Mouse (Mus musculus): ENCODE data around the gene Gm6763. TPM values are rescaled to one million over a fixed set of nuclear protein-coding genes. Genes with fewer than 3 reads are reported as not detected.
"Not testable (repeated sequence)": the region's sequence is repeated elsewhere in the genome, so short reads cannot be mapped to it uniquely, and the experiment has no call there.

Gene Gm6763
- not detected in 2 replicates for polyA plus RNA-seq (2014; fragmentation: Nextera tagmentation; extraction: Ambion mirVana)

- not testable (repeated sequence) for H3K4me3 ChIP-seq (ENCODE audit: low read depth, low read length); H3K4me1 ChIP-seq (replicated peaks; ENCODE audit: control insufficient read depth, insufficient read depth, low read length); H3K27me3 ChIP-seq (ENCODE audit: control insufficient read depth, insufficient read depth, low read length); H3K27ac ChIP-seq (ENCODE audit: low read depth, low read length); ATAC-seq (replicated peaks; ENCODE audit: low FRiP score); H3K36me3 ChIP-seq (ENCODE audit: control insufficient read depth, insufficient read depth, low read length); H3K4me2 ChIP-seq (ENCODE audit: low read depth, low read length, severe bottlenecking); DNase-seq (ENCODE audit: low spot score); H3K9me3 ChIP-seq (ENCODE audit: control insufficient read depth, low read length); H3K9ac ChIP-seq (ENCODE audit: low read length)
- WGBS: no CpG with 5 or more reads among the region's 3 CpGs
These were observed at the start of gene Gm6763 for GRCm38 (mm10) chr10:104151197-104151596. Gm6763 (plus strand) TSS chr10:104151497.

GRCm38 (mm10) chr10:104110044-104110443 is 41.3 kb upstream of the Gm6763 start:
- ATAC-seq (replicated peaks; ENCODE audit: low FRiP score) (no peak), DNase-seq (ENCODE audit: low spot score) (no peak)
- Histone ChIP-seq H3K4me3 (ENCODE audit: low read depth, low read length) (no peak overlapping the region), H3K4me1 (replicated peaks; ENCODE audit: control insufficient read depth, insufficient read depth, low read length) (no peaks in the 10 kb centered on the region), H3K9ac (ENCODE audit: low read length) (no peak overlapping the region), H3K27me3 (ENCODE audit: control insufficient read depth, insufficient read depth, low read length) (no peaks in the 10 kb centered on the region), H3K36me3 (ENCODE audit: control insufficient read depth, insufficient read depth, low read length) (no peaks in the 10 kb centered on the region), H3K27ac (ENCODE audit: low read depth, low read length) (no peak overlapping the region), H3K9me3 (ENCODE audit: control insufficient read depth, low read length) (no peaks in the 10 kb centered on the region), H3K4me2 (ENCODE audit: low read depth, low read length, severe bottlenecking) (no peak overlapping the region)
- WGBS: 75% methylated on average over 3 of the region's 3 CpGs

- Histone ChIP-seq H3K27ac (ENCODE audit: low read depth, low read length) (no peak overlapping the region), H3K4me1 (replicated peaks; ENCODE audit: control insufficient read depth, insufficient read depth, low read length) (no peaks in the 10 kb centered on the region), H3K9me3 (ENCODE audit: control insufficient read depth, low read length) (no peaks in the 10 kb centered on the region), H3K36me3 (ENCODE audit: control insufficient read depth, insufficient read depth, low read length) (no peaks in the 10 kb centered on the region), H3K4me3 (ENCODE audit: low read depth, low read length) (no peak overlapping the region), H3K27me3 (ENCODE audit: control insufficient read depth, insufficient read depth, low read length) (no peaks in the 10 kb centered on the region), H3K4me2 (ENCODE audit: low read depth, low read length, severe bottlenecking) (no peak overlapping the region), H3K9ac (ENCODE audit: low read length) (no peak overlapping the region)
- WGBS: 87% methylated on average over 2 of the region's 2 CpGs
- DNase-seq (ENCODE audit: low spot score) (no peak), ATAC-seq (replicated peaks; ENCODE audit: low FRiP score) (no peak)
These were observed 33.0 kb upstream of the Gm6763 start for GRCm38 (mm10) chr10:104118312-104118711.

- not testable (repeated sequence) for H3K4me1 ChIP-seq (replicated peaks; ENCODE audit: control insufficient read depth, insufficient read depth, low read length); H3K4me2 ChIP-seq (ENCODE audit: low read depth, low read length, severe bottlenecking); H3K36me3 ChIP-seq (ENCODE audit: control insufficient read depth, insufficient read depth, low read length); H3K4me3 ChIP-seq (ENCODE audit: low read depth, low read length); H3K9me3 ChIP-seq (ENCODE audit: control insufficient read depth, low read length); H3K9ac ChIP-seq (ENCODE audit: low read length); H3K27me3 ChIP-seq (ENCODE audit: control insufficient read depth, insufficient read depth, low read length); DNase-seq (ENCODE audit: low spot score); H3K27ac ChIP-seq (ENCODE audit: low read depth, low read length); ATAC-seq (replicated peaks; ENCODE audit: low FRiP score)
- WGBS: no CpG with 5 or more reads among the region's 3 CpGs
These were observed 8.6 kb upstream of the Gm6763 start, which contains the start of gene Gm21293 for GRCm38 (mm10) chr10:104142687-104143086. Gm21293 (plus strand) TSS chr10:104142987.

DNA sequence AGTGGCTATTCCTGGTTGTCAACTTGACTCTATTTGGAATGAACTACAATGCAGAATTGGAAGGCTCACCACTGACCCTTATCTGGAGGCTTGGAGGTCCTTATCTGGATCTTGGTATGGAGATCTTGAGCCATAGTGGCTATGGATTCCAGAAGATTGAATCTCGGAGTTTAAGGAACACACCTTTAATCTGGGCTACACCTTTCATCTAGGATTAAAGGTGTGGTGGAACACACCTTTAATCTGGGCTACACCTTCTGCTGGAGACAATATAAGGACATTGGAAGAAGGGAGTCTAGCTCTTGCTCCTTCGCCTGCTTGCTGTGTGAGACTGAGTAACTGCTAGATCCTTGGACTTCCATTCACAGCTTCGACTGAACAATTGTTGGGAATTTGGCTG is 8.4 kb downstream of the Gm6763 start, which contains the start of gene Gm8764:
Gene Gm8764, plus strand, starts transcription at position 301 of the 400 bp plus-strand sequence.
- not testable (repeated sequence) for H3K9me3 ChIP-seq (ENCODE audit: control insufficient read depth, low read length); H3K4me2 ChIP-seq (ENCODE audit: low read depth, low read length, severe bottlenecking); DNase-seq (ENCODE audit: low spot score); H3K4me3 ChIP-seq (ENCODE audit: low read depth, low read length); H3K36me3 ChIP-seq (ENCODE audit: control insufficient read depth, insufficient read depth, low read length); ATAC-seq (replicated peaks; ENCODE audit: low FRiP score); H3K9ac ChIP-seq (ENCODE audit: low read length); H3K4me1 ChIP-seq (replicated peaks; ENCODE audit: control insufficient read depth, insufficient read depth, low read length); H3K27ac ChIP-seq (ENCODE audit: low read depth, low read length); H3K27me3 ChIP-seq (ENCODE audit: control insufficient read depth, insufficient read depth, low read length)
- WGBS: no CpG with 5 or more reads among the region's 3 CpGs

- H3K4me3 ChIP-seq (ENCODE audit: low read depth, low read length); H3K36me3 ChIP-seq (ENCODE audit: control insufficient read depth, insufficient read depth, low read length); H3K9me3 ChIP-seq (ENCODE audit: control insufficient read depth, low read length); ATAC-seq (replicated peaks; ENCODE audit: low FRiP score); H3K9ac ChIP-seq (ENCODE audit: low read length); H3K27ac ChIP-seq (ENCODE audit: low read depth, low read length); H3K4me1 ChIP-seq (replicated peaks; ENCODE audit: control insufficient read depth, insufficient read depth, low read length); H3K4me2 ChIP-seq (ENCODE audit: low read depth, low read length, severe bottlenecking); DNase-seq (ENCODE audit: low spot score); H3K27me3 ChIP-seq (ENCODE audit: control insufficient read depth, insufficient read depth, low read length): not testable (repeated sequence)
- WGBS: no CpG with 5 or more reads among the region's 3 CpGs
These were observed 16.9 kb downstream of the Gm6763 start, which contains the start of gene Gm21304 for GRCm38 (mm10) chr10:104168215-104168614. Gm21304 (plus strand) TSS chr10:104168515.

- ATAC-seq (replicated peaks; ENCODE audit: low FRiP score); H3K9ac ChIP-seq (ENCODE audit: low read length); H3K4me1 ChIP-seq (replicated peaks; ENCODE audit: control insufficient read depth, insufficient read depth, low read length); DNase-seq (ENCODE audit: low spot score); H3K4me3 ChIP-seq (ENCODE audit: low read depth, low read length); H3K36me3 ChIP-seq (ENCODE audit: control insufficient read depth, insufficient read depth, low read length); H3K9me3 ChIP-seq (ENCODE audit: control insufficient read depth, low read length); H3K27me3 ChIP-seq (ENCODE audit: control insufficient read depth, insufficient read depth, low read length); H3K27ac ChIP-seq (ENCODE audit: low read depth, low read length); H3K4me2 ChIP-seq (ENCODE audit: low read depth, low read length, severe bottlenecking): not testable (repeated sequence)
- no CpG with 5 or more reads among the region's 3 CpGs for WGBS
These were observed 25.4 kb downstream of the Gm6763 start, which contains the start of gene Gm21312 for GRCm38 (mm10) chr10:104176724-104177123. Gm21312 (plus strand) TSS chr10:104177024.

GRCm38 (mm10) chr10:104185233-104185632 is 33.9 kb downstream of the Gm6763 start, which contains the start of gene Gm20765:
Gm20765 (plus strand) TSS chr10:104185533.
- no CpG with 5 or more reads among the region's 3 CpGs for WGBS
- not testable (repeated sequence) for H3K9me3 ChIP-seq (ENCODE audit: control insufficient read depth, low read length)

DNA sequence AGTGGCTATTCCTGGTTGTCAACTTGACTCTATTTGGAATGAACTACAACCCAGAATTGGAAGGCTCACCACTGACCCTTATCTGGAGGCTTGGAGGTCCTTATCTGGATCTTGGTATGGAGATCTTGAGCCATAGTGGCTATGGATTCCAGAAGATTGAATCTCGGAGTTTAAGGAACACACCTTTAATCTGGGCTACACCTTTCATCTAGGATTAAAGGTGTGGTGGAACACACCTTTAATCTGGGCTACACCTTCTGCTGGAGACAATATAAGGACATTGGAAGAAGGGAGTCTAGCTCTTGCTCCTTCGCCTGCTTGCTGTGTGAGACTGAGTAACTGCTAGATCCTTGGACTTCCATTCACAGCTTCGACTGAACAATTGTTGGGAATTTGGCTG is 42.4 kb downstream of the Gm6763 start, which contains the start of gene Gm4340:
Gene Gm4340, plus strand, starts transcription at position 301 of the 400 bp plus-strand sequence.
- H3K36me3 ChIP-seq (ENCODE audit: control insufficient read depth, insufficient read depth, low read length); ATAC-seq (replicated peaks; ENCODE audit: low FRiP score): not testable (repeated sequence)
- WGBS: no CpG with 5 or more reads among the region's 3 CpGs

More at GRCm38 (mm10) chr10:104185233-104185632, 33.9 kb downstream of the Gm6763 start, which contains the start of gene Gm20765:
- not testable (repeated sequence) for ATAC-seq (replicated peaks; ENCODE audit: low FRiP score); H3K27ac ChIP-seq (ENCODE audit: low read depth, low read length); H3K9ac ChIP-seq (ENCODE audit: low read length); H3K36me3 ChIP-seq (ENCODE audit: control insufficient read depth, insufficient read depth, low read length); H3K4me1 ChIP-seq (replicated peaks; ENCODE audit: control insufficient read depth, insufficient read depth, low read length); H3K27me3 ChIP-seq (ENCODE audit: control insufficient read depth, insufficient read depth, low read length); H3K4me3 ChIP-seq (ENCODE audit: low read depth, low read length); DNase-seq (ENCODE audit: low spot score); H3K4me2 ChIP-seq (ENCODE audit: low read depth, low read length, severe bottlenecking)

More for the DNA sequence above, 42.4 kb downstream of the Gm6763 start, which contains the start of gene Gm4340:
- DNase-seq (ENCODE audit: low spot score); H3K4me1 ChIP-seq (replicated peaks; ENCODE audit: control insufficient read depth, insufficient read depth, low read length); H3K4me2 ChIP-seq (ENCODE audit: low read depth, low read length, severe bottlenecking); H3K4me3 ChIP-seq (ENCODE audit: low read depth, low read length); H3K9me3 ChIP-seq (ENCODE audit: control insufficient read depth, low read length); H3K9ac ChIP-seq (ENCODE audit: low read length); H3K27ac ChIP-seq (ENCODE audit: low read depth, low read length); H3K27me3 ChIP-seq (ENCODE audit: control insufficient read depth, insufficient read depth, low read length): not testable (repeated sequence)

Measured in forebrain, embryonic 11.5 days (tissue).